Mouse (Mus musculus) activated CD4-positive, CD25-positive, alpha-beta regulatory T cell, adult 4 months (primary cell): ENCODE results near the gene Mea1. TPM values are rescaled to one million over a fixed set of nuclear protein-coding genes. Genes with fewer than 3 reads are reported as not detected.
A peak's percentile ranks its signal among the peaks of the same experiment; 100 is the strongest.

Source experiments
- ATAC-seq: one replicate; pipeline ENCODE4 v1.8.0; 2017
- polyA plus RNA-seq, 2 experiments: library from polyadenylated mRNA; unstranded; fragments of 100-300 nt; shearing (Covaris generic); gene quantifications; one replicate each; pipeline ENCODE4 v1.2.1; 2017

Mea1 gene
- polyA plus RNA-seq, 2 experiments from 2014 or later, result 164 to 197 TPM

DNA sequence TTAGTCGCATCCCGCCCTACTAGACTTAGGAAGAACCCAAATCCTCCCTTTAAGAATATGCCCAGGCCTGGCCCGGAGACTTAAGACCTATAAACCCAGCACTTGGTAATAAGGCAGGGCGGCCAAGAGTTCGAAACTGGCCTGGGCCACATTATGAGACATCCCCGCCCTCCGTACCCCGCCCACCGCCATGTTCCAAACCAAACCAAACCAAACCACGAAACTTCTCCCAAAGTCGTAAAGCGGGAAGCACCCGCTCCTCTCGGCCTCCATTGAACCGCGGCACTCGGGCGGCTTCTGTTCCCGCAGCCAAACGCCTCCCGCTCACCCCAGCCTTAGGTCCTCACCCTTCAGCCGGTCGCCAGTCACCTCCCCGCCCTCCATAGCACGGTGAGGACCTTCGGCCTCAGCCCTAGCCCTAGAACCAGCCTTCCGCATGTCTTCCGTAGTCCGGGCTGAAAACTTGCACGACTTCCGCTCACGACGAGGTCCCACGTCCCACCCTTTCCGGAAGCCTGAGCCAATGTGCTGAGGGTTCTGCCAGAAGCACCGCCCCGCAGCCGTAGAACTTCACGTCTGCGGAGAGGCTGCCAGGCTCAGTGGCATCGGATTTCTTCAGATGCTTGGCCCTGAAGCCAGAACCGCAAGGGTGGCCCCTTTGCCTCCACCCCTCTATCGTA, 4.6 kb upstream of the Mea1 start, which contains the start of gene Rrp36:
Gene Rrp36 (minus strand): TSS at position 503 of the 680 bp plus-strand sequence.
- peak; percentile 100 for ATAC-seq

DNA sequence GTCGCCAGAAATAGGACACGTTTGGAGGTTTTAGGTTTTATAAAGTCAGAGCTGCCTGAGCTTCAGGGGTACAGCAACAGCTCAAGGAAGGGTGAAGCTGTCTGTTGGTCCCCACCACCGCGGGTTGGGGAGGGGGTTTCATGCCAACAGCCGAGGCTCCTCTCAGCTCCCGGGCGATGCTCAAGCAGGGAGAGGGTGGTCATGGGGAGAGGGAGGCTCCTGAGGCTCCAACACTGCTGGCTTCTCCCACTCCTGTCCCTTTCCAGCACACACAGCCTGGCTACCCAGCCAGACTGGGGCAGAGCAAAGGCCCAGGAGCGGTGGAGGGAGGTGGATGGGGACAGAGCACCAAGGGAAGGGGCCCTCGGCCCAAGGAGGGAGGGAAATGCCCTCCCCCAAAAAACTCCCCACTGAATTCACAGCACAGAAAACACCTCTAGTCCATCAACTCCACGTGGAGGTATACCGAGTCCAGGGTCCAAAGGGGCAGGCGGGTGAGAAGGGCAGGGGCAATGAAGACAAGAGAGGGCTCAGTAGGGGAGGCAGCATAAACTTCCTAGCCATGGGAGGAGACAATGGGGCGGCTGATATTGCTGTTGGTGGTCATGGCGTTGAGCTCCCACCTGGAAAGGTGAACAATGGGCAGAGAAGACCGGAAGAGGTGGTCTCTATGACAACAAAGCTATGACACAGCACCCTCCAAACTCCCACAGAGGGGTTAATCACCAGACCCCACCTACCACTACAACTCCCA, 3.9 kb upstream of the Mea1 start:
- ATAC-seq, result no peak

DNA sequence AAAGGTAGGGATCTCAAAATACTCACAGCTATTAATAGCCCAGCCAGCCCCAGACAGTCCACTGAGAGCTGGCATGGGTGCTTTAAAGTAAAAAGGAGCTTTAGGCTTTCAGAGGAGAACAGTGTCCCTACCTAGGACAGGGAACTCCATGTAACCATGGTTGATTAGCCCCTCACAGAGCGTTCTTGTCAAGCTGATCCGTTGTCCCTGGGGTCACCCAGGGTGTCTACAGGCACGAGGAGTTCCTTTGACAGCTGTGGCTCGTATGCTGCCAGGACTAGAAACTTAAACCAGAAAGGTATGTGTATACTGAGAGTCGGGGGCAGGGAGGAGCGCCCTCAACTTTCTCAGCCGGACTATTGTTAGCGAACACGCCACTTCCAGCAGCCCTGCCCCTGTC, 318 bp downstream of the Mea1 start:
- no peak for ATAC-seq

DNA sequence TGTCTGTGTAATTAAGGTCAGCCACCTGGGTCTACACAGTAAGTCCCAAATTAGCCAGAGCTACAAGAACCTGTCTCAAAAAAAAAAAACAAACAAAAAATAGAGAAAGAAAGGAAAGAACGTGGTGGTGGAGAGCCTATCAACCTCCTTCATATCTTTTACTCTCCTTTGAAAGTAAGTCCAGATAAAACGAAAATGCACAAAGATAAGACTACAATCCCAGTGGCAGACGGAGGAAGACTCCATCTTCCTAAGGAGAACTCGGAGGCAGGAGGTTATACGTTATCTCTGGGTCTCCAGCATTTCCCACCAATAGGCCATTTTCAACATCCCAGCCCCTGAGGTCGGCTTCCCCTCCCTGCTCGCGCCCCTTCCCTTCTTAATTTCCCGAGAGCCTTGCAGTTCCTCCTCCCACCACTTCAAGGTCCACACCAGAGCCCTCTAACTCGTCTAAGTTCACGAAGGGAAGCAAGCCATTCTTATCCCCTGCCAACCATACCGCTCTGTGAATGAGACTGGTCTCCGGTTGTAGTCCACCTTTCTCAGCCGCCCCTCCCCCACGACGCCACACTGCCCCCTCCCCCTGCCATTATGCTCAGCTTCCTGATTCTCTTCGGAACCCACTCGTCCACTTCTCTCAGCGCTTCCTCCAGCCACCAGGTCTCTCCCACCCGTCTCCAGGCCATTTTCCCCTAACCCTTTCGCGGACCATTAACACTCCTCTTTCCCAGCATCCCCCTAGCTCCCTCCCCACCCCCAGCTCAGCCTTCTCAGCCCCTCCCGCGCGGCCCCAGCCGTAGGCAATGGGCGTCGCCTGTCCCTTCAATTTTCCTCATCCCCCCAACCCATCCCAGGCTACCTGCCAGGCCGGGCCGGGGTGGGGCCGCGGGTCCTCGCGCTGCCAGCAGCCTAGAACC, 1.5 kb downstream of the Mea1 start:
- ATAC-seq, result no peak

DNA sequence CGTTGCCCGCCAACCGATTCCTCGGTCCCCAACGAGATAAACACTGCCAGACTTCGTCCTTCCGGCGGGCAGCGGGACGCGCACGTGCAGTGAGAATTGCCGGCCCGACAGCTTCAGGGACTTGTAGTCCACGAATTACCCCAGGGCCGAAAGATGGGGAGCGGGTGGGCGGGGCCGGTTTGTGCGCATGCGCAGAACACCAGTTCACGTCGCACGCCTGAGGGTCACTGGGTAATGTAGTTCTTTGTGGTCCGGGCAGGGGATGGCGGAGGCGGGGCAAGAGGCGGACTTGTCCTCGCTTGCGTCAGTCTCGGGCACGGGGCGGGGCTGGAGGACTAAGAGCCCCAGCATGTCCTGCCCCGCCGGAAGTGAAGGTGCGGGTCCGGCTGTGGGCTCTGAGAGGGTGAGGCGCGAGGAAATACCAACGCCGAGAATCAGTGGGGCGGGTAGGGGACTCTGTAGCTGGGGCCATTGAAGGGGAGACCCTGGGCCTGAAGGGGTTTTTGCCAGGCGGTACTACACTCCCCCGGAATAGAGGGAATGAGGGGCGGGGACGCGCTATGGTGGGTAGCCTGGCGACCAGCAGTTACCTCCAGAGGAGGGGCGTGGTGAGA, 2.3 kb downstream of the Mea1 start, which contains the start of gene Klhdc3:
Gene Klhdc3 (minus strand): TSS at position 155 of the 614 bp plus-strand sequence.
- ATAC-seq, result peak; percentile 98

DNA sequence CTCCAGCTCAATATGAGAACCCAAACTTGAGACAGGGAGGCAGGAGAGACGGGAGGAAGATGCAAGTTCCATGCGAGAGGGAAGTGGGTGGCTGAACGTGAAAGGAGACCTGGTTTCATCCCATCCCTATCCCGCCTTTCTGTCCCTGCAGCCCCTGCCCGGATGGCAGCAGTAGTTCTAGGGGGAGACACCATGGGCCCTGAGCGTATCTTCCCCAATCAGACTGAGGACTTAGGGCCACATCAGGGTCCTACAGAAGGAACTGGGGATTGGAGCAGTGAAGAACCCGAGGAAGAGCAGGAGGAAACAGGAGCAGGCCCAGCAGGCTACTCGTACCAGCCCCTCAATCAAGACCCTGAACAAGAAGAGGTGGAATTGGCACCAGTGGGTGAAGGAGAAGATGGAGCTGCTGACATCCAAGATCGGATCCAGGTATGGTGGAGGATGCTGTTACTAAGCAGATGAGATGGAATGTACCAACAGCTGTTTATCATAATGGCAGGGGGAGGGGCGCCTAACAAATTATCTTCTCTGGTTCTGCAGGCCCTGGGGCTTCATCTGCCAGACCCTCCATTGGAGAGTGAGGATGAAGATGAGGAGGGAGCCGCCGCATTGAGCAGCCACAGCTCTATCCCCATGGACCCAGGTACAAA, 3.0 kb downstream of the Mea1 start:
- ATAC-seq, result no peak

DNA sequence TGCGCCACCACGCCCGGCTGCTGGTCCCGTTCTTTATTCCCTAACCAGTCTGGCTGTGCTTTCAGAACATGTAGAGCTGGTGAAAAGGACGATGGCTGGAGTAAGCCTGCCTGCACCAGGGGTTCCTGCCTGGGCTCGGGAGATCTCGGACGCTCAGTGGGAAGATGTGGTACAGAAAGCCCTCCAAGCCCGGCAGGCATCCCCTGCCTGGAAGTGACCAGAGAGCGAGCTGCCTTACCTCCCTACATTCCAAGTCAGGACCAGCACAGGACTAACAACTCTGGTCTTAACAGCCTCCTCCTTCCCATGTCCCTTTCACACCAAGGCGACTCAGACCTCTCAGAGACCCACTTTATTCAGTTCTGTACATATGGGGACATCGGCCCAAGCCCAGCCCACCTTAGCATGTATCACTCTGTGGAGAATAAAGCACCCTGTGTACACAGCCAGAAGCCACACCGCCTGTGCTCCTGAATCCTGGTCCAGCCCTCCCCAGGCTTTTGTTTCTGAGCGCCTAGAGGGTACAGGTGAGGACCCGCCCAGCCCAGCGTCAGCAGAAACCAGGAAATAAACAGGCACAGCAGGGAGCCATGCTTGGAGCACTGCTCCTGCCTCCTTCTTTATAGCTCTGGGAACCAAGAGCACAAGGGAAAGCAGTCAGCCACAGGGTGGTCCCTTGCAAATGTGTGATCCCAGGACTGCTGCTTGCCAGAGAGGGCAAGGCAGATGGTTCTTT, 4.2 kb downstream of the Mea1 start:
- no peak for ATAC-seq

DNA sequence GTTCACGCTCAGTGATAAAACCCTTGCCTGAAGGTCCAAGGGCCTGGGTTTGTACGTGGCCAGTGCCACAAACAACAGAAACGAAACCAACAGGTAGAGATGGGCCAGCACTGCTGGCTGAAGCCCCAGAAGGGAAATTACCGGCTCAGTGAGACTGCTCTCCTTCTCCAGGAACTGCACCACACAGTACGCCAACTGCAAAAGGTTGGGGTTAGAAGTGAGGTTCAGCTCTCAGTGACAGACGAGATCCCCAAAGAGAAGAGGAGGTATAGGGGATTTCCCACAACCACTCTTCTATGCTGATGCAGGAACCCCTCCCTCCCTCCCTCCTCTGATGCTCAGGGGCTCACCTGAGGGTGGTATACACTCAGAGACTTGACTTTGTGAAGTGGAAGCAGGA, 7.3 kb downstream of the Mea1 start:
- ATAC-seq, result peak; percentile 77

DNA sequence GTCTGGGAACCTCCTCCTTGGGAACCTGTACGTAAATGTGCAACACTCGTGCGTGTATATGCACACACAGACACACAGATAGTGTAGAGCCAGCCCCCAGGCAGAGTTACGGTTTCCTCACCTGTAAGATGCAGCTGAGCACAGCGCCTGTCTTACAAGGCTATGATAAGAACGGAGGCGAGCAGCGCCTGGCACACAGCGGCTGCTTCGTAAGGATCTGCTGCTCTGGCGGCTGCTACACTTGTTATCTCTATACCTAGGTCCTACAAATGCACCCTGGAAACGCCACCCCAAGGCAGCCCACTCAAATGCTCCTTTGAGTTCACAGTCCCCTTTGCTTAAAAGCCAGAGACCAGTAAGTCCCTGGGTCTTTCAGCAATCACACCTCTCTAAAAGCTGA, 12.1 kb downstream of the Mea1 start:
- no peak for ATAC-seq

DNA sequence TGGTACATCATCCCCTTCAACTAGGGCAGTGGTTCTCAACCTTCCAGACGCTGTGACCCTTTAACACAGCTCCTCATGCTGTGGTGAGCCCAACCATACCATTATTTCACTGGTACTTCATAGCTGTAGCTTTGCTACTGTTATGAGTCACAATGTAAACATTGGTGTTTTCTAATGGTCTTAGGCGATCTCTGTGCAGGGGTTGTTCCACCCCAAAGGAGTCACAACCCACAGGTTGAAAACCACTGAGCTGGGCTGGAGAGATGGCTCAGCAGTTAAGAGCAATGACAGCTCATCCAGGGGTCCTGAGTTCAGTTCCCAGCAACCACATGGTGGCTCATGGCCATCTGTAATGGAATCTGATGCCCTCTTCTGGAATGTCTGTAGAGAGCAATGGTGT, 12.8 kb downstream of the Mea1 start:
- ATAC-seq, result no peak

DNA sequence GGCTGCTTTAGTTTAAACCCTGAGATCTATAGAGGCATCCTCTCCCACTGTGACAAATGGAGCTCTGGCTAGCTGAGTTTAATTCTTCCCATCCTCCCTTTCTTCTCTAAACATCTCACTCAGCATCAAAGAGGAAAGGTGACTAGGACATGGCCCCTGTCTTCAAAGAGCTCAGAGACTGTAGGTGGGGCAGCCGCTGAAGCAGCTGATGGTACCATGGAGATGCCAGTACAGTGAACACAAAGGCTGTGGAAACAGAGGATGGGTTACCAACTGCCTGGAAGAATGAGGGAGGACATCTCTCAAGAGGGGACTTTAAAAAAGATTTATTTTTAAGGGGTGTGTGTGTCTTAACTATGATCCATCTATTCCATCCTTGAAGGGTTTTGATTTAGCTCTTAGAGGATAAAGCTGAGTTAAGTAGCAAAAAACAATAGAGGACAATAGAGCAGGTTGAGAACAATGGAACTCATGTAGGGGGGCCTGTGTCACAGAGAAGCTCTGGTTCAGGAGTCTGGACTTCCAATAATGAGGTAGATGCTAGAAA, 16.0 kb downstream of the Mea1 start:
- no peak for ATAC-seq

DNA sequence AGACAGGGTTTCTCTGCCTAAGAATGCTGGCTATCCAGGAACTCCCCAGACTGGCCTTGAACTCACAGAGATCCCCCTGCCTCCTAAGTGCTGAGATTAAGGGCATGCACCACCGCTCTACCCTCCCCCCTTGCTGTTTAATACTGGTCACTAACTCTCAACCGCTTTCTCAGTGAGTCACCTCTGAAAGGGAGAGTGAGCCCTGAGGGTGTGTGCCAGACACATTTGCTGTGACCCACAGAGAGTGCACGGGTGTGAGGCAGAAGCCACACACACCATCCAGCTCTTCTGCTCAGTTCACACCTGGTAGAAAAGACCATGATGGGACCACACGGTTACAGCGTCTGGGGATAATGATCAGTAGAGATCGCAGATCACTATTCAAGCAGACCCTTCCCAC, 19.9 kb downstream of the Mea1 start:
- no peak for ATAC-seq

DNA sequence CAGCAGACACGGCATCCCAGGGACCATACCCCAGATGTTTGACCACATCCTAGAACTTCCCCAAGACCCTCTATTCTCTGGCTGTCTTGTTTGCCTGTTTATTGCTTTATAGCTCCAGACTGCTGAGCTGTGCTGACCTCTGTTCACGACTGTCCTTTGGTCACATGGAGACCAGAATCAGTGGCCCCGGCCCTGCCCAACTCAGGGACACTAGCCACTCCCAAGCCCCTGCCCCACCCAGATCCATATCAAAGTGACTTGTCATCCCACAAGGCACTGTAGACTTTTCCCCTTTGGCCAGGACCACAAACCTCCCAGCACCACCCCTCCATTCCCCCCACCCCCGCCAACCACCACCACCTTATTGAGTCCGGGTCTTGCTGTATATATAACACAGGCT, 20.7 kb downstream of the Mea1 start:
- ATAC-seq, result no peak

DNA sequence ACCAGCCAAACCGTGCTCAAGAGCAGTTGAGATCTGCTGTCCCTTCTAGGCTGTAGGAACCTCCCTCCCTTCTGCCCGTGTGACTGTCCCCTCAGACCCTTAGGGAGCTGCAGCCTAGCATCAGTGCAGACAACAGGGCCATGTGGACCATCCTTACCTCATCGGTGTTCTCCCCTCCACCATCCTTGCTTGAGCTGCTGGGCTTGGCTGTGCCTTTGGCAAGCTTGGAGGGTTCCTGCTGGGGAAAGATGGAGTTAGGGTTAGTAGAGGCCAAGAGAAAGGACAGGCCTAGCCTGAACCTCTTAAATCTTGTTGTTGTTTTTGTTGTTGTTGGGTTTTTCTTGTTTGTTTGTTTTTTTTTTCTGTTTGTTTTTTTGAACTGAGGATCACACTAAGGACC, 21.3 kb downstream of the Mea1 start:
- no peak for ATAC-seq

DNA sequence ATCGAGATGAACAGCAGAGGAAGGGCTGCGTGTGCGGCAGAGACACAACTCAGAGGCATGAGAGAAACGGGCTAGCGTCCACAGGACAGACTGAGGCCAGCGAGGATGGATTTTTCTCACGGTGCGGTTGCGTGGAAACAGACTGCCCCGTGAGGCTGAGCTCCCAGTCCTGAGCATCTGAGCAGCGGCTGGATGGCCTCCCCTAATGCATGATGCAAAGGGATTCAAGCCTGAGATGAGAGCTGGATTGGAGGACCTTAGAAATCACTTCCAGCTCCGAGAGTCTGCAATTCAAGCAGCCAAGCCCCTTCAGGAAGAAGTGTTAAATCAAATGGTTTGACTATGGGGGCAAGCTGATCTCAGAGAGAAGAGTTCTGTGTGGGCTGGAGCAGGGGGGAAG, 22.9 kb downstream of the Mea1 start:
- ATAC-seq, result no peak

DNA sequence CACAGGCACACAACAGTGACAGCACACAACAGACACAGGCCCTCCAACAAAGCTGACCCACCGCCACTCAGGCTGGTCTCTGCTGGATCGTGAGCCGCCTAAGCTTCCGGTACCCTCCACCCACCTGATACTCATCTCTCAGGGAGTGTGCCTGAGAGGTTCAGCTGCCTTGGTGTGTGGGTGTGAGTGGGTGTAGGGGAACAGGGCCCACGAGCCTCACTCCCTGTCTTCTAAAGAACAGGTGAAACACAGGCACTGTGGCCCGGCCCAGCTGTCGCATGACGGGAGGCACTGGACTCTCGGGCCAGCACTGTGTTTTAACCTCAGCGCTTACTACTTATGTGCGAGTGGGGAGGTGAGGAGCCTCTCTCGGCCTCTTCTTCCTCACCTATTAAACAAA, 23.5 kb downstream of the Mea1 start:
- no peak for ATAC-seq

DNA sequence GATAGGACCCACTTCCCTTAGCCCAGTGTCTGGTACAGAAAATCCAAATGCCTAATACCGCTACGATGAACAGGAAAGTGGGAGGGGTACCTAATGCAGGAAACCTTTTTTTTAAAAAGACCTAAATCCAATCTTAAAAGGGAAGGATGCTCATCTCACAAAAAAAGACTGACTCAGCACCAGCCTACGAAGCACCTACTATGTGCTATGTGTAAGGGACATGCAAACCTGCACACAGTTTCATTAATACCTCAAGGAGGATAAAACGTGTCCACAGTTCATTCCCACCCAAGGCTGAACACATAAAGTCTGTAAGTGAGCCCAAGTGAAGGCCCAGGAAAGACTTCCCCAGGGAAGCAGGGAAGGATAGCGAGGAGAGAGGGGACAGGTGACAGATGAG, 23.9 kb downstream of the Mea1 start:
- ATAC-seq, result no peak

DNA sequence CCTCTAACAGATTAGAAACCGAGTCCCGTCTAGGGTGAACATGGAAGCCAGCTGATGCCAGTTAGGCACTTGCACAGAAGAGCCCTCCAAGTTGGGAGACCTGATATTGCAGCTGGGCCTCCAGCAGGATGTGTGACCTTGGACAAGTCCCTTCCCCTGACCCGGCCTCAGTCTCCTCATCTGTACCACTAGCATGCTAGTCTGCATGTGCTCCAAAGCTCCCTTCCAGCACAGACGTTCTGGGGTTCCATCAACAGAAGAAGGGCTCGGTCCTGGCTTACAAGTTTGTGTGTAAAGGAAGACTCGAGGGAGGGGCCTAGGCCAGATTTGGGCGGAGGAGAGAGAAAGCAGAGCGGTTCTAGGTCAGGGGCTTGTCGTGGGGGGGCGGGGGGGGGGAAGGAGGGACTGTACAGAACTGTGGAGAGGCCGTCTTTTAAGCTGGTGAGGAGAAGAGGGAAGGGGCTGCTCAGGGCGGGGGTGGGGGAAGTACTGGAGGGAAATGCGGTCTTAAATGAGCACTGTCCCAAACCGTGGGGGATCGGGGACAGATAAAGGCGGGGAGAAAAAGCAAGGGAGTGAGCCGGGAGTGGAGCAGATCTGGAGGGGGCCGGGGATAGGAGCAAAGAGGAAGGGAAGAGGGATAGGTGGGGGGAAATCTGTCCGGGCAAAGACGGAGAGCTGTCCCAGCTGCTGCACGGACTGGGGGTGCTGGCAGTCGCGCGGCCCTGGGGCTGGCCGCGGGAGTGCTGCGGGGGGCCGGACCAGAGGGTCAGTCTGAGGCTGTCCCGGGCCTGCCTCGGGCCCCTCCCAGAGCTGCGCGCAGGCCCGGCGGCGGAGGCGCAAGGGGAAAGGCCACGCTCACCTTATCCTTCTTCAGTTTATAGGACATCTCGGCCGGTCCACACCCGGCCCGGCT, 25.6 kb downstream of the Mea1 start:
- ATAC-seq, result peak; percentile 2

DNA sequence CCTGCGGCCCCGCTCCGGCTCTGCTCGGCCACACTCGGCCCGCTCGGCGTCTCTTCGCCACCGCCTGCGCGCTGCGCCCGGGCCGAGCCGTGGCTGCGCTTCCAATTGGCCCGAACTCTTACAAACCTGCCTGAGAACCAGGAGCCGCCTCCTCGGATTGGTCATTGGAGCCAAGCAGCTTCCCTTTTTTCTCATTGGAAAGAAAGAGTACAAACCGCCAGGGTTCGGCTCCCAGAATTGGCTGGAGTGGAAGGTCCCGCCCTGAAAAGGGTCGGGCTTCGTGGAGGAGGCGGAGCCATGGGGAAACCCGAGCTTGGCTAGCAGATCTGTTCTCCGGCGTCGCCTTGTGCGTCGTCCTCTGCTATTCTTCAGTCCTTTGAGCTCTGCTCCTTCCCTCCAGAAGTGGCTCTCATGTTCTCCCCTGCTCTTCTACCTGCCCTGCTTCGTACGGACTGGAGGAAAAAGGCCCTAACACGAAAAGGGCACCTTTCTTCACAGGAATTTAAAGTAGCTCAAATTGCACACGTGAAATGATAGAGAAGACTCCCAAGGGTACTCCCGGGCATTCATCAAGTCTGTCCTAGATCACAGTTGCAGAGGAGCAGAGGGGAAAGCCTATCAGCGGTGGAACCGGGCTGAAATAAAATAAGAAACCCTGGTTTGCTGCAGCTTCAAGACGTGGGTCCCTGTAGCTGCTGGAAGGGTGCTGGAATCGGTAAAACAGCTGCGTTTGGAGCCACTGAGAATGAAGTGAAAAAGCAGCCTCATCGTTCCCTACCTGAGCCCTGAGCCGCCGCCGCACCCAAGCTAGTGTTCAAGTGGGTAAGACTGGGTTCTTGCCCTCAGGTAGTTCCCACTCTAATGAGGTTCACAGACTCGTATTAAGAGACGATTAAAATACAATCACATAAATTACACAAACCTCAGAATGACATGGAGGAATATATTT, 26.6 kb downstream of the Mea1 start, which contains the start of gene Ppp2r5d:
Gene Ppp2r5d (minus strand): TSS at position 225 of the 949 bp plus-strand sequence.
- ATAC-seq, result peak; percentile 98
